Mouse (Mus musculus): ENCODE data around the gene Lzic.

Gene Lzic

GRCm38 (mm10) chr4:149477078-149477477, 8.0 kb upstream of the Lzic start, which contains the start of gene Tmem274:
Tmem274 (plus strand) TSS chr4:149477378.
- no peak for DNase-seq (ENCODE audit: low read depth, low spot score)

- no peak for DNase-seq (ENCODE audit: low read depth, low spot score)
Observed at GRCm38 (mm10) chr4:149484566-149484965, 463 bp upstream of the Lzic start.

GRCm38 (mm10) chr4:149485825-149486206, 787 bp downstream of the Lzic start:
- DNase-seq (ENCODE audit: low read depth, low spot score), result no peak

- DNase-seq (ENCODE audit: low read depth, low spot score), result no peak
Observed at GRCm38 (mm10) chr4:149487729-149488128, 2.7 kb downstream of the Lzic start.

GRCm38 (mm10) chr4:149489415-149490240, 4.6 kb downstream of the Lzic start:
- no peak for DNase-seq (ENCODE audit: low read depth, low spot score)

- no peak for DNase-seq (ENCODE audit: low read depth, low spot score)
Observed at GRCm38 (mm10) chr4:149491151-149491550, 6.1 kb downstream of the Lzic start.

GRCm38 (mm10) chr4:149496612-149497011, 11.6 kb downstream of the Lzic start:
- no peak for DNase-seq (ENCODE audit: low read depth, low spot score)

GRCm38 (mm10) chr4:149498901-149499300, 13.9 kb downstream of the Lzic start:
- DNase-seq (ENCODE audit: low read depth, low spot score), result no peak

- no peak for DNase-seq (ENCODE audit: low read depth, low spot score)
Observed at GRCm38 (mm10) chr4:149499790-149500189, 14.8 kb downstream of the Lzic start.

- no peak for DNase-seq (ENCODE audit: low read depth, low spot score)
Observed at GRCm38 (mm10) chr4:149504363-149504762, 19.3 kb downstream of the Lzic start.

- DNase-seq (ENCODE audit: low read depth, low spot score), result no peak
Observed at GRCm38 (mm10) chr4:149504858-149505257, 19.8 kb downstream of the Lzic start.

GRCm38 (mm10) chr4:149505261-149505967, 20.4 kb downstream of the Lzic start:
- no peak for DNase-seq (ENCODE audit: low read depth, low spot score)

- DNase-seq (ENCODE audit: low read depth, low spot score), result no peak
Observed at GRCm38 (mm10) chr4:149506904-149507303, 21.9 kb downstream of the Lzic start.

- DNase-seq (ENCODE audit: low read depth, low spot score), result no peak
Observed at GRCm38 (mm10) chr4:149511221-149511646, 26.2 kb downstream of the Lzic start.

- no peak for DNase-seq (ENCODE audit: low read depth, low spot score)
Observed at GRCm38 (mm10) chr4:149512072-149512471, 27.0 kb downstream of the Lzic start.

GRCm38 (mm10) chr4:149515706-149516105, 30.7 kb downstream of the Lzic start:
- DNase-seq (ENCODE audit: low read depth, low spot score), result no peak

GRCm38 (mm10) chr4:149517868-149518340, 32.9 kb downstream of the Lzic start, which contains the start of gene Ctnnbip1:
Ctnnbip1 (plus strand) TSS chr4:149518236.
- peak; percentile 93 for DNase-seq (ENCODE audit: low read depth, low spot score)

GRCm38 (mm10) chr4:149518351-149519220, 33.6 kb downstream of the Lzic start:
- DNase-seq (ENCODE audit: low read depth, low spot score), result no peak

GRCm38 (mm10) chr4:149521258-149521657, 36.2 kb downstream of the Lzic start:
- no peak for DNase-seq (ENCODE audit: low read depth, low spot score)

GRCm38 (mm10) chr4:149523961-149524360, 38.9 kb downstream of the Lzic start:
- no peak for DNase-seq (ENCODE audit: low read depth, low spot score)

- DNase-seq (ENCODE audit: low read depth, low spot score), result no peak
Observed at GRCm38 (mm10) chr4:149525170-149525569, 40.1 kb downstream of the Lzic start.

- DNase-seq (ENCODE audit: low read depth, low spot score), result no peak
Observed at GRCm38 (mm10) chr4:149525811-149526210, 40.8 kb downstream of the Lzic start.

Measured in WW6 (cell line).